Mouse (Mus musculus) frontal cortex, adult (tissue): ENCODE measurements at regions not wholly inside any gene's neighbourhood (a gene's known extent, or its start where the extent isn't known, plus 50 kb on each side); places are given as distances from the start of the nearest gene placed in this dataset.
A peak's percentile ranks its signal among the peaks of the same experiment; 100 is the strongest.
"Not testable (repeated sequence)": the region's sequence is repeated elsewhere in the genome, so short reads cannot be mapped to it uniquely, and the experiment has no call there.

ENCODE experiments used
- ATAC-seq: cut with Nextera tagmentation; 2 replicates; pipeline ENCODE4 v1.9.2; 2017; ENCODE audit warnings: mild to moderate bottlenecking, moderate library complexity, mixed read lengths; ENCODE audit not compliant: low TSS enrichment

GRCm38 (mm10) chr5:18502831-18503230 lies 142.7 kb upstream of the Gnai1 start:
- peak; percentile 50 for ATAC-seq

GRCm38 (mm10) chr5:18494305-18494704 lies 134.2 kb upstream of the Gnai1 start:
- no peak for ATAC-seq

- no peak for ATAC-seq
Observed at GRCm38 (mm10) chr5:18489709-18490108, 129.6 kb upstream of the Gnai1 start.

- no peak for ATAC-seq
Observed at GRCm38 (mm10) chr5:18487076-18487772, 127.1 kb upstream of the Gnai1 start.

GRCm38 (mm10) chr5:18484376-18484775 lies 124.2 kb upstream of the Gnai1 start:
- peak; percentile 99 for ATAC-seq

- ATAC-seq, result no peak
Observed at GRCm38 (mm10) chr5:18478420-18478819, 118.3 kb upstream of the Gnai1 start.

GRCm38 (mm10) chr5:18477372-18478017 lies 117.3 kb upstream of the Gnai1 start:
- no peak for ATAC-seq

GRCm38 (mm10) chr5:18472114-18472513 lies 112.0 kb upstream of the Gnai1 start:
- ATAC-seq, result no peak

- ATAC-seq, result no peak
Observed at GRCm38 (mm10) chr5:18457771-18458170, 97.6 kb upstream of the Gnai1 start.

GRCm38 (mm10) chr5:18456196-18456595 lies 96.0 kb upstream of the Gnai1 start:
- ATAC-seq, result peak; percentile 93

- ATAC-seq, result not testable (repeated sequence)
Observed at GRCm38 (mm10) chr5:18452871-18453757, 93.0 kb upstream of the Gnai1 start.

GRCm38 (mm10) chr5:18449261-18449660 lies 89.1 kb upstream of the Gnai1 start:
- no peak for ATAC-seq

GRCm38 (mm10) chr5:18448330-18448670 lies 88.1 kb upstream of the Gnai1 start:
- ATAC-seq, result no peak

GRCm38 (mm10) chr5:18447665-18448329 lies 87.6 kb upstream of the Gnai1 start:
- no peak for ATAC-seq

GRCm38 (mm10) chr5:18445969-18446368 lies 85.8 kb upstream of the Gnai1 start:
- ATAC-seq, result peak; percentile 100

- no peak for ATAC-seq
Observed at GRCm38 (mm10) chr5:18439986-18440385, 79.8 kb upstream of the Gnai1 start.

- no peak for ATAC-seq
Observed at GRCm38 (mm10) chr5:18439281-18439680, 79.1 kb upstream of the Gnai1 start.

GRCm38 (mm10) chr5:18436099-18436748 lies 76.1 kb upstream of the Gnai1 start:
- peak; percentile 81 for ATAC-seq

- ATAC-seq, result no peak
Observed at GRCm38 (mm10) chr5:18434245-18434644, 74.1 kb upstream of the Gnai1 start.

GRCm38 (mm10) chr5:18433287-18433686 lies 73.1 kb upstream of the Gnai1 start:
- ATAC-seq, result no peak

GRCm38 (mm10) chr5:18425098-18425497 lies 64.9 kb upstream of the Gnai1 start:
- no peak for ATAC-seq
